Mouse (Mus musculus): ENCODE measurements at regions not wholly inside any gene's neighbourhood (a gene's known extent, or its start where the extent isn't known, plus 50 kb on each side); places are given as distances from the start of the nearest gene placed in this dataset.

DNA sequence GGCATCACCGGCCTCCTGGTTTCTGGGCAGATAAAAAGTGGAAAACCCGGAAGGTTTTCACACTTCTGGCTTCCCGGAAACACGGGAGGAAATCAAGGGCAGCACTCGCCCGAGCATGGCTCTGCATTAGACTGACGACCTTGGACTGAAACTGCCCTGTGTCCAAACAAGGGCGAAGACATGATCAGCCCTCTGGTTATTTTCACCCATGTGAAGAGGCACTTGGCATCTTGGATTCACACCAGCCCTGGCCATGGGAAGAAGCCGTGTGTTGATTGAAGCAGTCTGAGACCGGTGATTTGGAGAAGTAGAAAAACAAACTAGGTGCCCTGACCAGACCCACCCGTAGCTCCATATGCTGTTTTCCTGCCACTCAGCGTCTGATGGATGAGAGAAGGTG lies 1146.7 kb downstream of the Poteg start:
- 21% methylated on average over 12 of the region's 12 CpGs for WGBS
- H3K27ac ChIP-seq = peak overlapping the region; percentile 83
- no peaks in the 10 kb centered on the region for H3K9me3 ChIP-seq (replicated peaks)
- H3K9ac ChIP-seq = peak overlapping the region; percentile 19
- peak; percentile 83 for ATAC-seq (replicated peaks; ENCODE audit: insufficient number of reproducible peaks, insufficient read depth, low FRiP score, low read depth)
- peak overlapping the region; percentile 34 for H3K4me2 ChIP-seq
- peaks cover 26% of the 10 kb centered on the region for H3K4me1 ChIP-seq (replicated peaks)
- no peaks in the 10 kb centered on the region for H3K27me3 ChIP-seq
- H3K4me3 ChIP-seq = peak overlapping the region; percentile 31
- no peaks in the 10 kb centered on the region for H3K36me3 ChIP-seq

DNA sequence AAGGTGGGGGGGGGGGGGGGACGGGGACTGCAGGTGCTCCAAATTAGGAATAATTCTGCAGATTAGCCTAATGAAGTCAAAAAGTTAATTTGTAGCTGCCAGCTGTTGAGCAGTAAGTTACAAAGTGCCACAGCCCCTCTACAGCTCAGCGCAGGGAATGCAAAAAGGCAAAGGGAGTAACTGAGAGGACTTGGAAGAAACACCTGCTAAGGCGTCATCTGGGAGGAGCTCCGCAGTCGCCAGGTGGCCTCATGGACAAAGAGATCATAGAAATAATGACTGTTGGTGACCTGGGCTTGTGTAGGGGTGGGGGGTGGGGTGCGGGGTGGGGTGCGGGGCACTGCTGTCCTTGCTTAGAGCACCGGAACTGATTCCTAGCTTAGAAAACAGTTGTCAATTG lies 1147.1 kb downstream of the Poteg start:
- WGBS = 34% methylated on average over 8 of the region's 8 CpGs
- Histone ChIP-seq H3K27me3 (no peaks in the 10 kb centered on the region), H3K4me3 (peak overlapping the region; percentile 31), H3K9me3 (replicated peaks) (no peaks in the 10 kb centered on the region), H3K36me3 (no peaks in the 10 kb centered on the region), H3K9ac (no peak overlapping the region), H3K4me1 (replicated peaks) (peaks cover 26% of the 10 kb centered on the region), H3K4me2 (peak overlapping the region; percentile 34), H3K27ac (peak overlapping the region; percentile 83)
- no peak for ATAC-seq (replicated peaks; ENCODE audit: insufficient number of reproducible peaks, insufficient read depth, low FRiP score, low read depth)

GRCm38 (mm10) chr8:28595880-28596279 lies 1148.4 kb downstream of the Poteg start:
- Histone ChIP-seq H3K27ac (peak overlapping the region; percentile 83), H3K27me3 (no peaks in the 10 kb centered on the region), H3K4me3 (no peak overlapping the region), H3K36me3 (no peaks in the 10 kb centered on the region), H3K9ac (no peak overlapping the region), H3K4me1 (replicated peaks) (peaks cover 26% of the 10 kb centered on the region), H3K9me3 (replicated peaks) (no peaks in the 10 kb centered on the region), H3K4me2 (no peak overlapping the region)
- WGBS = 89% methylated on average over 5 of the region's 5 CpGs
- ATAC-seq (replicated peaks; ENCODE audit: insufficient number of reproducible peaks, insufficient read depth, low FRiP score, low read depth) = no peak

All from heart, embryonic 15.5 days (tissue).